Mouse (Mus musculus) T-helper 2 cell (primary cell): ENCODE data around the gene Cldn19.

Experiments
- in situ Hi-C: fragments of 300-600 bp; cut with MboI, MseI; formaldehyde crosslinking; loops from one replicate; pipeline ENCODE4 v1.15.1; 2025; ENCODE audit warnings: high pct_unique_total_duplicates

The Cldn19 gene

DNA sequence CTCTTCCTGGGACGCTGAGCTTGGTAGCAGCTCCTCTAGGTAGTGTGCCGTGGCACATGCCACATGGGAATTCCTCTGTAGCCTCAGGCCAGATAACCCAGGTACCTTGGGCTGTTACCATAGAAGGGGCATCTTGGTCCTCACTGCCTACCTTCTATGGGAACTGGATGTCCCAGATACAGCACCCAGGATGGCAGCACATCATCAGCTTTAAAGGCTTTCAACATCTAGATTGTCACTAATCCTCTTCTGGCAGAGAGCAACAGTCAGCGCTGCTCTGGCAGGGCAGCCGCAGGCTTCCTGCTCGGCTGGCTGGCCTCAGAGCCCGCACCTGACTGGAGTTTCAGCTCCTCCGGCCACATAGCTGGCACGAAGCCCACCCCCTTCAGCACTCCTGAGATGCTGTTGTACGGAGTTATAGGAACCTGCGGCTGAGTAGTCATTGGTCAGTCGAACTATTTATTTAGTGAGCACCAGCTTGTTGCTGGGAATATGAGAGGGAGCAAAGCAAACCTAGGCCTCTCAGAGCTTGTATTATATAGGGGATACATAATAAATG, 6.7 kb upstream of the Cldn19 start:
- in situ Hi-C loops, result loop anchor here (25.0 kb wide), 1 partner anchor 1039 kb away; the partner anchor contains the start of gene Foxo6

- in situ Hi-C loops, result no loop called here
Measured at GRCm38 (mm10) chr4:119252025-119252808, 3.0 kb upstream of the Cldn19 start.

- in situ Hi-C loops, result no loop called here
Measured at GRCm38 (mm10) chr4:119254012-119254618, 1.1 kb upstream of the Cldn19 start.

GRCm38 (mm10) chr4:119257083-119257482, 1.9 kb downstream of the Cldn19 start:
- in situ Hi-C loops, result no loop called here

GRCm38 (mm10) chr4:119259344-119260254, 4.4 kb downstream of the Cldn19 start:
- in situ Hi-C loops, result no loop called here

DNA sequence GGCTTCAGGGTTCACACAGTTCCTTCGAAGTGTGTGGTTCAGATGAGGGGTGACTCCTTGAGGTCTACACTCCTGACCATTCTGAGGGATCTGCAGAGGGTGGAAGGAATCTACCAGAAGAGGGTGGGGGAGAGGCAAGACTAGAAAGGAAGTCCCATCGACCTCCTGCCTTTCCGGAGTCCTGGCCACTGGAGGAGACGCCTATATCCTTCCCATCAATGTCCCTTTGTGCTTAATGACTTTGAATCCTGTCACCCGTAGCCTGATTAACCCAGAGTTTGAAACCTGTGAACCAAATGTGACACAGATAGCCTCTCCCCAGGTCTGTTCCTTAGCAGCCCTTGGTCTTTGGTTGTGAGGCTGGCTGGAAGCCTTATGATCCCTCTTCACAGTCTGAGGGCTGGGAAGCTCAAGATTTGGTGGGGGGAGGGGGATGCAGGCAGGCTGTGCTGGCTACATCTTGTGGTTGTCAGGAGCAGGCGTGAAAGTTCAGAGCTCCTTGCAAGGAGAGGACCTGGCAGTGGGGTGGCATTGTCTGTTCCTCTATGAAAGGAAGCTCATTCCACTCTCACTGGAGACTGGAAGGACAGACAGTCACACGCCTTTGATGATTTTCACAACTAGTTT, 6.0 kb downstream of the Cldn19 start:
- in situ Hi-C loops, result no loop called here

GRCm38 (mm10) chr4:119262483-119262882, 7.3 kb downstream of the Cldn19 start:
- in situ Hi-C loops, result no loop called here

DNA sequence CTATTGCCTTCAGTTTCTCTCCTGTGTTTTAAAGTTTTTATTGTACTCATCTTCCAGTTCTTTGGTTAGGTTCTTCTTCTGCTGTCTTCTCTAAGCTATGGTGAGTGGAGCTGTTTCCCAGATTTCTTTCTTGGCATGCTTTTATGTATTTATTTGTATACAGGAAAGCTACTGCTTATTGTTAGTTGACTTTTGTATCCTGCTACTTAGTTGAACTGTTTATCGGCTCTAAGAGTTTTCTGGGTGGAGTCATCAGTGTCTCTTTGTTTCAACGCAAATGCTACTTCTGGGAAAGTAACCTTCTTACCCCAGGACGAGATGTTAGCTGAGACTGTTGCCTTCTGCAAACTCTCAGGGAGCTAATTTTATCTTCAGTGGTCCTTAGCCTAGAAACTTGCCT, 8.2 kb downstream of the Cldn19 start:
- in situ Hi-C loops, result no loop called here

GRCm38 (mm10) chr4:119266606-119267005, 11.4 kb downstream of the Cldn19 start:
- in situ Hi-C loops, result no loop called here

GRCm38 (mm10) chr4:119274627-119275026, 19.4 kb downstream of the Cldn19 start:
- in situ Hi-C loops, result loop anchor here (10.0 to 25.0 kb wide), 2 partner anchors 1288 to 1360 kb away; partner anchors contain the start of genes Ctps and Ipo13

DNA sequence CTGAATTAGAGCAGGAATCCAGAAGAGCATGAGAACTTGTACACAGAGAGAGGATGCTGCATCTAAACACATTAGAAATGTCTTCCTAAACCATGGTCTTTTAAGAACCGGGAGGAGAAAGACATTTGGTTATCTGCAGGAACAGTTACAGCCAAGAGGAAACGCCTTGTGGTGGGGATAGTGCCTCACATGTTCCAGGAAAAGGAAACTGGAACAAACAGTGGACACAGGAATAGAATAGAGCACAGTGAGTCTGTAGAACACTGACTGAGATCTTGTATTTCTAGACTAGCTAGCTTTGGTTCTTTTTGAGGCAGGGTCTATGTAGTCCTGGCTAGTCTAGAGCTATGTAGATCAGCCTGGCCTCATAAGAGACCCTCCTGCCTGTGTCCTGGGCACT, 20.0 kb downstream of the Cldn19 start:
- in situ Hi-C loops, result loop anchor here (10.0 to 25.0 kb wide), 2 partner anchors 1287 to 1360 kb away; partner anchors contain the start of genes Ctps and Ipo13

- in situ Hi-C loops, result loop anchor here (10.0 to 25.0 kb wide), 2 partner anchors 1287 to 1361 kb away; partner anchors contain the start of genes Ctps and Ipo13
Measured at GRCm38 (mm10) chr4:119275726-119276125, 20.5 kb downstream of the Cldn19 start.

DNA sequence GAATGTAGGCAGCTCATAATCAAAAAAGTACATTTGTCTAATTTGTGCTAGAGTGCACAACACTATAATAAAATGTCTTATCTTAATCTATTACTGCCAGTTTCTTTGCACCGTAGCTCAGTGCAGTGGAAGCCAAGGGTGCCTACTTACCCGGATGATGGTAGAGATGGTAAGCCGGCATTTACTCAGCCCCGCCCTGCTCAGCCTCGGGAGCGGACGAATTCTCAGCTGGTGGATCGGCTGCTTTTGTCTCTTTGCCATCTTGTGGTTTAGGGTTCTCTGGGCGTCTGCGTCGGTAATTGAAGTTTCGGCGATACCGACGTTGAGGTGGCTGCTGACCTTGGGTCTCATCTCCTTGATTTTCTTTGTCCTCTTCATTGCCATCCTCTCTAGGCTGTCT, 23.6 kb downstream of the Cldn19 start:
- in situ Hi-C loops, result loop anchor here (10.0 to 25.0 kb wide), 2 partner anchors 1284 to 1364 kb away; partner anchors contain the start of genes Ctps and Ipo13

GRCm38 (mm10) chr4:119284861-119285260, 29.6 kb downstream of the Cldn19 start:
- in situ Hi-C loops, result loop anchor here (25.0 kb wide), 1 partner anchor 1277 kb away; the partner anchor contains the start of gene Ctps

DNA sequence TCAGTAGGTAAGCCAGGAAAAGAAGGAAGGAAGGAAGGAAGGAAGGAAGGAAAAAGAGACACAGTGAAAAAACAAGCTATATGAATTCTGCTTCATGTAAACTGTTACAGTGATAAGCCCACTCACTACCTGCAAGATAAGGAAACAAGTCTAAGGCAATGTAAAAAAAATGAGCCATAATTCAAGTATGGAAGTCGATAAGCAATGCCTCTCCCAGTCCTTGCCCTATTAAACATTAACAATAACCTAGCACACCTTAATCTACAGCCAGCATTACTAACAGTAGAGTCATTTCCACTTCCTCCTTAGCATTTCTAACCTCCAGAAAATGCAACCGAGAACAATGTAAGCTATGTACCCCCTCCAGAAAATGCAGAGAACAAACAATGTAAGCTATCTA, 30.1 kb downstream of the Cldn19 start:
- in situ Hi-C loops, result loop anchor here (25.0 kb wide), 1 partner anchor 1277 kb away; the partner anchor contains the start of gene Ctps

- in situ Hi-C loops, result loop anchor here (25.0 kb wide), 1 partner anchor 1270 kb away; the partner anchor contains the start of gene Ctps
Measured at GRCm38 (mm10) chr4:119291921-119292320, 36.7 kb downstream of the Cldn19 start.

DNA sequence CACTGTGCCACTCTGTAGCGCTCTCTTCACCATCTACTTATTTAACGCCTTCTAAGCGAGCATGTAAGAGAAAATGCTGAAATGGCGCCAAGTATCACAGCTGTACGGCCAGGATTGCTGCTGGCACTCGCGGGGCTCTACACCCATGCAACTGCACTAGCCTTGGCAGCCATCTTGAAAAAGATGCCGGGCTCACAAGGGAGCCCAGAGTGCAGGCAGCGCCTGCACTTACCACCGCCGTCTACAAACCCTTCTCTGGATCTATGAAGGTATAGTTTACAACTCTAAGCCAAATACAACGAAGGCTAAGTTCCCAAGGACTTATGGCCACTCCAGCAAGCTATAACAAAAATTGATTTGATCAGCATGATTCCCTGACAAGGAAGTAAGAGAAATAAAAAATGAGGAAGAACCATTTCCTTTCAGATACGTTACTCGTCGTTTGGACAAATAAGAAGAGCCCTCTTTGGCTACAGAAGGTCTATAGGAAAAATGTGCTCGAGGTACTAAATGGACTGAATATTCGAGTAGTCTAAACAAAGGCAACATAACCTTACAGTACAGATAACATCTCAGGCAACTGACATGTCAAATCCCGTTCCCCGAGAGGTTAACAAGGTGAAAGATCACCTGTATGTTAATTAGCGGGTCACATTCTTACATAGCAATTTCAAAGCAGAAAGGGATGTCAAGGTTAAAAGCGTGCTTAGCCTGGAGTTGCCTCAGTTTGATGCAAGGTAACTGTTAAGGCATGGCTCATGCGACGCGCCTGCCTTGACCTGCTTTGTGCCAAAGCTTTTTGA, 37.8 kb downstream of the Cldn19 start:
- in situ Hi-C loops, result loop anchor here (25.0 kb wide), 1 partner anchor 1269 kb away; the partner anchor contains the start of gene Ctps

GRCm38 (mm10) chr4:119293574-119294258, 38.5 kb downstream of the Cldn19 start:
- in situ Hi-C loops, result loop anchor here (25.0 kb wide), 1 partner anchor 1269 kb away; the partner anchor contains the start of gene Ctps
